ENCODE assay signal across 12 mouse cellular contexts in genomic region chr3:113696518-113696917, GRCm38 (mm10).
"Had no signal": no experiment of that assay in that cellular context is flagged by ENCODE, and none has a peak within 500 bp of the region (broad histone marks: within the 10 kb centered on the region; RNA-seq: fewer than 3 reads in every experiment).

No protein-coding gene starts in this region.

- DNase-seq: kidney, postnatal 10 days; lung, postnatal 10 days; lung, postnatal 4 days; right cerebral cortex, adult 18-20 months; right cerebral cortex, postnatal 25 days; thymus, postnatal 36 days had no signal

- H3K4me1 ChIP-seq: limb, embryonic 15.5 days; liver, embryonic 12.5 days; midbrain, embryonic 15.5 days; neural tube, embryonic 12.5 days had no signal

- H3K9me3 ChIP-seq: limb, embryonic 15.5 days; liver, embryonic 12.5 days; midbrain, embryonic 15.5 days; neural tube, embryonic 12.5 days had no signal

- H3K4me3 ChIP-seq: limb, embryonic 15.5 days; liver, embryonic 12.5 days; midbrain, embryonic 15.5 days; neural tube, embryonic 12.5 days had no signal

- H3K4me2 ChIP-seq: limb, embryonic 15.5 days; liver, embryonic 12.5 days; lung, embryonic 14.5 days; midbrain, embryonic 11.5 days; midbrain, embryonic 15.5 days; neural tube, embryonic 12.5 days had no signal

- H3K36me3 ChIP-seq: limb, embryonic 15.5 days; liver, embryonic 12.5 days; midbrain, embryonic 15.5 days; neural tube, embryonic 12.5 days had no signal

- H3K27me3 ChIP-seq: limb, embryonic 15.5 days; liver, embryonic 12.5 days; midbrain, embryonic 15.5 days; neural tube, embryonic 12.5 days had no signal

- H3K27ac ChIP-seq: limb, embryonic 15.5 days; liver, embryonic 12.5 days; midbrain, embryonic 15.5 days; neural tube, embryonic 12.5 days had no signal

- ATAC-seq: liver, embryonic 12.5 days; midbrain, embryonic 15.5 days had no signal

- H3K9ac ChIP-seq: limb, embryonic 15.5 days; liver, embryonic 12.5 days; lung, embryonic 14.5 days; midbrain, embryonic 15.5 days; neural tube, embryonic 12.5 days had no signal
